Mouse (Mus musculus): ENCODE measurements around the gene Bmyc. TPM values are rescaled to one million over a fixed set of nuclear protein-coding genes. Genes with fewer than 3 reads are reported as not detected.
A peak's percentile ranks its signal among the peaks of the same experiment; 100 is the strongest.

The Bmyc gene
- 87.1 and 89.2 TPM in 2 replicates for total RNA-seq (2014; rRNA removed)
- polyA plus RNA-seq (2015; fragmentation: Nextera tagmentation; extraction: Ambion mirVana), result 229 TPM in 2 replicates

DNA sequence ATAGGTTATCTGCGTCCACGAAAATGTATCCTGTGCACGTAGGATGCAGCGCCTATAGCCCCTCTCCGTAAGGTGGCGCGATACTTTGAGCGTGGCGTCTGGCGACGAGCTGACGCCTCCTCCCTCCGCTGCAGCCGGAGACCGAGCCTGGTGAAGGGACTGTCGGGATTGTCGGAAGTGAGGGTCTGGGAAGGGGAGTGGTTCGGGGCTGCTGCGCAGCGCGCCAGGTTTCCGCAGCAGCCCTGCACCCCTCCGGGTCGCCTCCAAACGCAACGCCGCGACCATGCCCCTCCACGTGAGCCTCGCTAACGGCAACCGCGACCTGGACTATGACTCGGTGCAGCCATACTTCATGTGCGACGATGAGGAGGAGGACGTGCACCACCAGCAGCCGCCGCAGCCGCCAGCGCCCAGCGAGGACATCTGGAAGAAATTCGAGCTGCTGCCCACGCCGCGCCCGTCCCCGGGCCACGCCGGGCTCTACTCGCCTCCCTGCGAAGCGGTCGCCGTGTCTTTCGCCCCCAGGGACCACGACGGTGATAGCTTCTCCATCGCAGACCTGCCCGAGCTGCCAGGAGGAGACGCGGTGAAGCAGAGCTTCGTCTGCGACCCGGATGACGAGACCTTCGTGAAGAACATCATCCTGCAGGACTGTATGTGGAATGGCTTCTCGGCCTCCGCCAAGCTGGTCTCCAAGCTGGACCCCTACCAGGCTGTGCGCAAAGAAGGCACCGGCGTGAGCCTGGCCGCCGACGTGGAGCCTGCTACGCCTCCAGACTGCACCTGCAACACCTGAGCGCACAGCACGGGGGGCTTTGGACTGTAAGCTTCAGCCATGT, at the start of gene Bmyc:
Gene Bmyc, plus strand, starts transcription at position 97 of the 839 bp plus-strand sequence.
- Histone ChIP-seq H3K36me3 (ENCODE audit: insufficient read depth, low read length) (no peaks in the 10 kb centered on the region), H3K4me1 (ENCODE audit: insufficient read depth, low read length) (peaks cover 11% of the 10 kb centered on the region), H3K27ac (ENCODE audit: low read depth, low read length) (peak within 1 kb of the TSS; percentile 88), H3K9me3 (ENCODE audit: low read length) (no peaks in the 10 kb centered on the region), H3K9ac (replicated peaks; ENCODE audit: low read length, poor library complexity, severe bottlenecking) (peak within 1 kb of the TSS; percentile 73), H3K4me2 (ENCODE audit: low read depth, low read length, poor library complexity, severe bottlenecking) (peak within 1 kb of the TSS; percentile 79), H3K4me3 (ENCODE audit: low read depth, low read length) (peak within 1 kb of the TSS; percentile 78), H3K27me3 (ENCODE audit: insufficient read depth, low read length) (no peaks in the 10 kb centered on the region)
- DNase-seq (ENCODE audit: low spot score) (peak; percentile 95), ATAC-seq (ENCODE audit: low FRiP score) (peak; percentile 93)
- TF ChIP-seq CTCF (IDR thresholded peaks at IDR 0.05), result peak; percentile 85
- WGBS, result under 1% methylated on average over 73 of the region's 78 CpGs

- no peak overlapping the region for H3K27ac ChIP-seq (ENCODE audit: low read depth, low read length)
- H3K9ac ChIP-seq (replicated peaks; ENCODE audit: low read length, poor library complexity, severe bottlenecking), result no peak overlapping the region
- H3K4me1 ChIP-seq (ENCODE audit: insufficient read depth, low read length), result no peaks in the 10 kb centered on the region
- H3K27me3 ChIP-seq (ENCODE audit: insufficient read depth, low read length), result no peaks in the 10 kb centered on the region
- no peaks in the 10 kb centered on the region for H3K9me3 ChIP-seq (ENCODE audit: low read length)
- WGBS, result 68% methylated on average over 4 of the region's 4 CpGs
- DNase-seq (ENCODE audit: low spot score) (peak; percentile 58), ATAC-seq (ENCODE audit: low FRiP score) (no peak)
- H3K4me2 ChIP-seq (ENCODE audit: low read depth, low read length, poor library complexity, severe bottlenecking), result no peak overlapping the region
- no peaks in the 10 kb centered on the region for H3K36me3 ChIP-seq (ENCODE audit: insufficient read depth, low read length)
- H3K4me3 ChIP-seq (ENCODE audit: low read depth, low read length), result no peak overlapping the region
- no peak for TF ChIP-seq CTCF (IDR thresholded peaks at IDR 0.05)
These were observed 49.3 kb upstream of the Bmyc start for GRCm38 (mm10) chr2:25657246-25657645.

DNA sequence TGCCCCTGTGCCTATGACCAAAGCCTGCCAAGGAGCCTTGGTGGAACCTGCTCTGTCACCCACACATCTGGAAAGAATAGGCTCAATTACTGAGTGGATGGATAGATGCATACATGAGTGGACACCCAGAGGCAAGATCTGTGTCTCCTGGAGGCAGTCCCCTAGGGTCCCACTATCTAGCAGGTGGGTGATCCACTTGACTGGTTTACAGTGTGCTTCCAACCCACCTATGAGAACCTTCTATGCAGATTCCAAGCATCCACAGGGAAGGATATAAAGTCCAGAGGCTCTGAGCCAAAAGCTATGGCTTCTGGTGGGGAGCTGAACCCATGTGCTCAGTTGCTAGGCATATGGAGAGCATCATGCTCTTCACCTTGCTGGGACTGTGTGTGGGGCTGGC, 48.9 kb upstream of the Bmyc start, which contains the start of gene Lcn5:
Gene Lcn5, plus strand, starts transcription at position 301 of the 400 bp plus-strand sequence.
- TF ChIP-seq CTCF (IDR thresholded peaks at IDR 0.05), result no peak
- H3K27me3 ChIP-seq (ENCODE audit: insufficient read depth, low read length), result no peaks in the 10 kb centered on the region
- no peak within 1 kb of the TSS for H3K27ac ChIP-seq (ENCODE audit: low read depth, low read length)
- no peaks in the 10 kb centered on the region for H3K4me1 ChIP-seq (ENCODE audit: insufficient read depth, low read length)
- H3K9me3 ChIP-seq (ENCODE audit: low read length), result no peaks in the 10 kb centered on the region
- no peak within 1 kb of the TSS for H3K4me2 ChIP-seq (ENCODE audit: low read depth, low read length, poor library complexity, severe bottlenecking)
- no peaks in the 10 kb centered on the region for H3K36me3 ChIP-seq (ENCODE audit: insufficient read depth, low read length)
- H3K9ac ChIP-seq (replicated peaks; ENCODE audit: low read length, poor library complexity, severe bottlenecking), result no peak within 1 kb of the TSS
- no peak within 1 kb of the TSS for H3K4me3 ChIP-seq (ENCODE audit: low read depth, low read length)
- no peak for DNase-seq (ENCODE audit: low spot score)
- no peak for ATAC-seq (ENCODE audit: low FRiP score)

DNA sequence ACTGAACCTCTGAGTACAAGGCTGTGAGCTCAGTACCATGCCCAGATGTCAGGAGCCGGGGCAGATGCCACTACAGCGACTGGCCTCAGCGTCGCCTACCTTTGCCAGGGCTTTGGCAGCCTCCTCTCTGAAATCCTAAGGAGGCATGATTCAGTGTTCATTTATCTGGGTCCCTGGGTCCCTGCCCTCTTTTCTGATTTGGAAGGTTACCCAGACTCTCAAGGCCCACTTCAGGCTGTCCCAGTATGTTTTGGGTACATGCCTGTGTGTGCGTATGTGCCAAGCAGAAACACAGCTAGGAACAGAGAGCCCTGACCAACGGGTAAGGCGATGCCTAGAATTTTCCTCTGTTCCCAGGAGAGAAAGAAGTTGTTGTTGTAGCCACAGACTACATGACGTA, 46.3 kb upstream of the Bmyc start:
- H3K9ac ChIP-seq (replicated peaks; ENCODE audit: low read length, poor library complexity, severe bottlenecking), result no peak overlapping the region
- no peaks in the 10 kb centered on the region for H3K27me3 ChIP-seq (ENCODE audit: insufficient read depth, low read length)
- no peak for DNase-seq (ENCODE audit: low spot score)
- no peak for ATAC-seq (ENCODE audit: low FRiP score)
- no peaks in the 10 kb centered on the region for H3K36me3 ChIP-seq (ENCODE audit: insufficient read depth, low read length)
- H3K4me3 ChIP-seq (ENCODE audit: low read depth, low read length), result no peak overlapping the region
- 97% methylated on average over 8 of the region's 8 CpGs for WGBS
- no peak for TF ChIP-seq CTCF (IDR thresholded peaks at IDR 0.05)
- no peak overlapping the region for H3K4me2 ChIP-seq (ENCODE audit: low read depth, low read length, poor library complexity, severe bottlenecking)
- no peaks in the 10 kb centered on the region for H3K4me1 ChIP-seq (ENCODE audit: insufficient read depth, low read length)
- no peak overlapping the region for H3K27ac ChIP-seq (ENCODE audit: low read depth, low read length)
- H3K9me3 ChIP-seq (ENCODE audit: low read length), result no peaks in the 10 kb centered on the region

DNA sequence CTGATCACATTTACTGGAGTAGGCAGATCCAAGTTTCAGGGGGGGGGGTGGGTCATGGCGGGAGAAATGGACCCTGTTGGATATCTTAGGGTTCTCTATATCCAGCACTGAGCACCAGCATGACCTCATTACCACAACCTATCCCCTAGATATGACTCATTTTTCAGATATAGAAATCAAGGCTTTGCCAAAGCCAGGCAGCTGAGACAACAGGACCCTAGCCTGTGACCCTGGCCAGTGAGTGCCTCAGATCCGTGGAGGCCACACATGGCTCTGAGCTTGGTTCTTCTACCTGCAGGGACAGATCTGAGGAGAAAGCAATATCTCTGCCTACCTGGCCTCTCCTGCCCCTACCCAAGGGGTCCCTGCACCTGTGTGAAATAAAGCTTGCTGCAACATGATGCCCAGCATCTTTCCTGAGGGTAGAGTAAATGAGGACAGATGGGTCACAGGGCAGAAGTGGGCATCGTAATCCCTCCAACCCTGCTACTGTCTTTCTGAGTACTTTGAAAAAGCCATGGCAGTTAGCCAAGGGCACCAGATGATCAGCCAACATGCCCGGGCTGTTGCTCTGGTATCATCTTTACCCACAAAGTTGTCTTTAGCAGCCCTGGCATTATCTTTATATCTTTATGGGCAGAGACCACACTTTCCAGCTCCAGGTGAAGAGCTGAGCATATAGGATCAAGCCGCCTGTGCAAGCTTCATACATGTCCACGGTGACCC, 45.1 kb upstream of the Bmyc start:
- H3K4me3 ChIP-seq (ENCODE audit: low read depth, low read length), result no peak overlapping the region
- no peak overlapping the region for H3K27ac ChIP-seq (ENCODE audit: low read depth, low read length)
- ATAC-seq (ENCODE audit: low FRiP score) (no peak), DNase-seq (ENCODE audit: low spot score) (peak; percentile 9)
- no peak for TF ChIP-seq CTCF (IDR thresholded peaks at IDR 0.05)
- H3K27me3 ChIP-seq (ENCODE audit: insufficient read depth, low read length), result no peaks in the 10 kb centered on the region
- no peaks in the 10 kb centered on the region for H3K36me3 ChIP-seq (ENCODE audit: insufficient read depth, low read length)
- H3K4me1 ChIP-seq (ENCODE audit: insufficient read depth, low read length), result no peaks in the 10 kb centered on the region
- H3K9me3 ChIP-seq (ENCODE audit: low read length), result no peaks in the 10 kb centered on the region
- WGBS, result 86% methylated on average over 6 of the region's 6 CpGs
- no peak overlapping the region for H3K4me2 ChIP-seq (ENCODE audit: low read depth, low read length, poor library complexity, severe bottlenecking)
- no peak overlapping the region for H3K9ac ChIP-seq (replicated peaks; ENCODE audit: low read length, poor library complexity, severe bottlenecking)

GRCm38 (mm10) chr2:25663511-25663910, 43.0 kb upstream of the Bmyc start:
- Histone ChIP-seq H3K9me3 (ENCODE audit: low read length) (no peaks in the 10 kb centered on the region), H3K9ac (replicated peaks; ENCODE audit: low read length, poor library complexity, severe bottlenecking) (no peak overlapping the region), H3K27ac (ENCODE audit: low read depth, low read length) (no peak overlapping the region), H3K4me3 (ENCODE audit: low read depth, low read length) (no peak overlapping the region), H3K36me3 (ENCODE audit: insufficient read depth, low read length) (no peaks in the 10 kb centered on the region), H3K27me3 (ENCODE audit: insufficient read depth, low read length) (no peaks in the 10 kb centered on the region), H3K4me1 (ENCODE audit: insufficient read depth, low read length) (no peaks in the 10 kb centered on the region), H3K4me2 (ENCODE audit: low read depth, low read length, poor library complexity, severe bottlenecking) (no peak overlapping the region)
- DNase-seq (ENCODE audit: low spot score), result peak; percentile 21
- WGBS, result 71% methylated on average over 1 of the region's 1 CpGs
- TF ChIP-seq CTCF (IDR thresholded peaks at IDR 0.05), result peak; percentile 74
- ATAC-seq (ENCODE audit: low FRiP score), result no peak
